Mouse (Mus musculus): ENCODE results near the gene Mrps27.

GRCm38 (mm10) chr13:99351596-99351995 is 7.0 kb downstream of the Mrps27 start:
- TF ChIP-seq CTCF (IDR thresholded peaks at IDR 0.05; ENCODE audit: low read depth), result no peak
- no peak for TF ChIP-seq EP300 (optimal IDR thresholded peaks at IDR 0.05)

Measured in stomach, postnatal 0 days (tissue).